Mouse (Mus musculus) intestine, embryonic 14.5 days (tissue): ENCODE data around the gene Gria3. TPM values are rescaled to one million over a fixed set of nuclear protein-coding genes. Genes with fewer than 3 reads are reported as not detected.

ENCODE experiments used
- ATAC-seq: fragments of 200-750 bp; cut with Nextera tagmentation; replicated peaks from 2 replicates; pipeline ENCODE4 v1.8.0; 2017; ENCODE audit warnings: low read depth, moderate number of reproducible peaks, moderate TSS enrichment, moderate library complexity; ENCODE audit not compliant: low FRiP score, low TSS enrichment
- DNase-seq: peaks from one replicate; pipeline ENCODE4 v3.0.0-alpha.2; 2018; ENCODE audit warnings: low spot score
- H3K27ac ChIP-seq: fragments of 300-500 bp; sonication (generic); 2 replicates; pipeline ENCODE4 v1.5.1; 2014; ENCODE audit warnings: low read depth, mild to moderate bottlenecking, control low read depth
- H3K27me3 ChIP-seq: fragments of 300-500 bp; sonication (generic); replicated peaks from 2 replicates; pipeline ENCODE4 v1.6.1; 2014; ENCODE audit warnings: low read length, control low read depth; ENCODE audit not compliant: control insufficient read depth, insufficient read depth
- H3K36me3 ChIP-seq: fragments of 300-500 bp; sonication (generic); 2 replicates; pipeline ENCODE4 v1.6.1; 2014; ENCODE audit warnings: low read length, control low read depth; ENCODE audit not compliant: control insufficient read depth, insufficient read depth
- H3K4me1 ChIP-seq: fragments of 300-500 bp; sonication (generic); replicated peaks from 2 replicates; pipeline ENCODE4 v1.6.1; 2014; ENCODE audit warnings: low read length, control low read depth, mixed read lengths; ENCODE audit not compliant: control insufficient read depth, insufficient read depth
- H3K4me2 ChIP-seq: fragments of 300-500 bp; sonication (generic); 2 replicates; pipeline ENCODE4 v1.6.1; 2014; ENCODE audit warnings: low read length
- H3K4me3 ChIP-seq: fragments of 300-500 bp; sonication (generic); 2 replicates; pipeline ENCODE4 v1.5.1; 2014; ENCODE audit warnings: low read depth, low read length, control low read depth, mixed read lengths
- H3K9ac ChIP-seq: fragments of 300-500 bp; sonication (generic); 2 replicates; pipeline ENCODE4 v1.6.1; 2014; ENCODE audit warnings: mild to moderate bottlenecking, low read length
- H3K9me3 ChIP-seq: fragments of 300-500 bp; sonication (generic); 2 replicates; pipeline ENCODE4 v1.6.1; 2016; ENCODE audit warnings: low read length, control low read depth; ENCODE audit not compliant: control insufficient read depth
- WGBS: fragments of 180-500 bp; shearing (Covaris S2); extraction: QIAGEN DNeasy Blood & Tissue Kit; methylation state at CpG from one replicate; pipeline ENCODE4 v1.1.7; 2014; 5-methylcytosine and 5-hydroxymethylcytosine counted together
- polyA plus RNA-seq: library from polyadenylated mRNA; unstranded; fragments of >200 nt; fragmentation: Nextera tagmentation; extraction: Ambion mirVana; gene quantifications from 2 replicates; pipeline ENCODE4 v1.2.1, GENCODE M21; 2014

The Gria3 gene
- polyA plus RNA-seq, 1 experiment from 2014 or later = 7.6 TPM

- no peak overlapping the region for H3K27ac ChIP-seq
- no peaks in the 10 kb centered on the region for H3K9me3 ChIP-seq
- no peaks in the 10 kb centered on the region for H3K27me3 ChIP-seq
- 86% methylated on average over 1 of the region's 1 CpGs for WGBS
- H3K9ac ChIP-seq = no peak overlapping the region
- no peak overlapping the region for H3K4me3 ChIP-seq
- ATAC-seq (no peak), DNase-seq (no peak)
- H3K36me3 ChIP-seq = no peaks in the 10 kb centered on the region
- no peak overlapping the region for H3K4me2 ChIP-seq
- H3K4me1 ChIP-seq = no peaks in the 10 kb centered on the region
These were observed 206.5 kb downstream of the Gria3 start for GRCm38 (mm10) chrX:41607181-41607580.

DNA sequence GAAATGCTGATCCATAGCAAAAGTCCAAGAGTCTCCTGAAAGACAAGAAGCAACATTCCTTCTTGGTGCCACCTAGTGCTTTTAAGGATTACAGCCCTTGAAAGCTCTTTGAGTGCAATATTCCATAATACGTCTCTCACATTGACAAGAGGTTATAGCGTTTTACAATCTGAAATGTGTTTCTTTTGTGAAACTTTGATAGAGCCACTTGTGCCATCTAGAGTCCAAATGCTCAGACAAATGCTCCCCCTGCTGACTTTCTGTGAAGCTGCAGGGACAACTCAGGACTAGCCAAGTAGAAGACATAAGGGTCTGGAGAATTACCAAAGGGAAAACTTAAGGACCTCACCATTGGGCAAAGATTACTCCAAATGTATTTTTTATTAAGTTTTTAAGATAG, 214.3 kb downstream of the Gria3 start:
- H3K4me1 ChIP-seq = no peaks in the 10 kb centered on the region
- H3K4me2 ChIP-seq = no peak overlapping the region
- H3K27ac ChIP-seq = no peak overlapping the region
- DNase-seq (no peak), ATAC-seq (no peak)
- 41% methylated on average over 2 of the region's 2 CpGs for WGBS
- H3K9me3 ChIP-seq = no peaks in the 10 kb centered on the region
- no peak overlapping the region for H3K9ac ChIP-seq
- no peaks in the 10 kb centered on the region for H3K36me3 ChIP-seq
- no peaks in the 10 kb centered on the region for H3K27me3 ChIP-seq
- no peak overlapping the region for H3K4me3 ChIP-seq

GRCm38 (mm10) chrX:41616928-41617327, 216.3 kb downstream of the Gria3 start:
- no peak for DNase-seq
- no peak overlapping the region for H3K27ac ChIP-seq
- H3K9ac ChIP-seq = no peak overlapping the region
- H3K4me1 ChIP-seq = no peaks in the 10 kb centered on the region
- no peak for ATAC-seq
- no peaks in the 10 kb centered on the region for H3K9me3 ChIP-seq
- WGBS = 89% methylated on average over 1 of the region's 1 CpGs
- H3K36me3 ChIP-seq = no peaks in the 10 kb centered on the region
- H3K27me3 ChIP-seq = no peaks in the 10 kb centered on the region
- no peak overlapping the region for H3K4me2 ChIP-seq
- H3K4me3 ChIP-seq = no peak overlapping the region

GRCm38 (mm10) chrX:41618396-41618795, 217.7 kb downstream of the Gria3 start:
- Histone ChIP-seq H3K9ac (no peak overlapping the region), H3K4me1 (no peaks in the 10 kb centered on the region), H3K36me3 (no peaks in the 10 kb centered on the region), H3K27ac (no peak overlapping the region), H3K4me3 (no peak overlapping the region), H3K27me3 (no peaks in the 10 kb centered on the region), H3K9me3 (no peaks in the 10 kb centered on the region), H3K4me2 (no peak overlapping the region)
- 79% methylated on average over 2 of the region's 2 CpGs for WGBS
- ATAC-seq (no peak), DNase-seq (no peak)

DNA sequence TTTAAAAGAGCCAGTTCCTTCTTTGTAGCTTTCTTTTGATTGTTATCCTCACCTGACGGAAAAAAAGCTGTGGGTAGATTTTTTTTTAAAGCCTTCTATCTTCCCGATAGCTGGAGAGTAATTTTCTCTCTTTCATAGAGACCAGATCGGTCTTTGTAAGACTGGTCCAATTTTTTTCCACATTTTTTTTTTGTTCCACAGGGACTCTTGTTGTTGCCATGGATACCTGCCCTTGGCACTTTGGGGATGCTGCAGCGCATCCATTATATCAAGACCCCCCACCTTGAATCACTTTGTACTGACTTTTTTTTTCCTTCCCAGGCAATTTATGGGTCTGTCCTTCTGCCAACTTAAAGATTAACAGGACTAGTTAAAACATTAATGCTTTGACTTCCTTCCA, 232.9 kb downstream of the Gria3 start:
- ATAC-seq = no peak
- Histone ChIP-seq H3K36me3 (no peaks in the 10 kb centered on the region), H3K4me2 (no peak overlapping the region), H3K27me3 (no peaks in the 10 kb centered on the region), H3K4me1 (no peaks in the 10 kb centered on the region), H3K4me3 (no peak overlapping the region), H3K9ac (no peak overlapping the region), H3K9me3 (no peaks in the 10 kb centered on the region), H3K27ac (no peak overlapping the region)
- DNase-seq = no peak
- 73% methylated on average over 4 of the region's 4 CpGs for WGBS

DNA sequence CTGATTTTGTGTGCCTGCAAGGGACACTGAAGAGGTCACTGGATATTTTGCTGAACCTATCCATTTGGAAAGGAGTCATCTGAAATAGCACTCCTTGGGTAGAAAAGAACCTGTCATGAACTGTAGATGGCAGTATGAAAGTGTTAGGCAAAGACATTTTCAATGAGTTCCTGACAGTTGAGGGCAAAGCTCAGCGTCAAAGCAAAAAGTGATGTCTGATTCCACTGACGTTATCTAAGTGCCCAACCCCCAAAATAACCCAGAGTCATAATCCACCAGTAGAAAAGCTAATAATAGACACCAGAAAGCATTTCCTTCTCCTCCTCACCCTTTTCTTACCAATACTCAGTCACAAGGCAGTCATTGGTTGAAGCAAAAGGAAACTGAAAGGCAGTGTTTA, 244.3 kb downstream of the Gria3 start:
- Histone ChIP-seq H3K36me3 (no peaks in the 10 kb centered on the region), H3K4me1 (no peaks in the 10 kb centered on the region), H3K4me2 (no peak overlapping the region), H3K4me3 (no peak overlapping the region), H3K27me3 (no peaks in the 10 kb centered on the region), H3K9ac (no peak overlapping the region), H3K9me3 (no peaks in the 10 kb centered on the region), H3K27ac (no peak overlapping the region)
- DNase-seq (no peak), ATAC-seq (no peak)
- 37% methylated on average over 2 of the region's 2 CpGs for WGBS

- 83% methylated on average over 4 of the region's 4 CpGs for WGBS
- Histone ChIP-seq H3K4me2 (no peak overlapping the region), H3K36me3 (no peaks in the 10 kb centered on the region), H3K9me3 (no peaks in the 10 kb centered on the region), H3K4me3 (no peak overlapping the region), H3K27ac (no peak overlapping the region), H3K27me3 (no peaks in the 10 kb centered on the region), H3K9ac (no peak overlapping the region), H3K4me1 (no peaks in the 10 kb centered on the region)
- ATAC-seq = no peak
- no peak for DNase-seq
These were observed 257.1 kb downstream of the Gria3 start for GRCm38 (mm10) chrX:41657791-41658190.

DNA sequence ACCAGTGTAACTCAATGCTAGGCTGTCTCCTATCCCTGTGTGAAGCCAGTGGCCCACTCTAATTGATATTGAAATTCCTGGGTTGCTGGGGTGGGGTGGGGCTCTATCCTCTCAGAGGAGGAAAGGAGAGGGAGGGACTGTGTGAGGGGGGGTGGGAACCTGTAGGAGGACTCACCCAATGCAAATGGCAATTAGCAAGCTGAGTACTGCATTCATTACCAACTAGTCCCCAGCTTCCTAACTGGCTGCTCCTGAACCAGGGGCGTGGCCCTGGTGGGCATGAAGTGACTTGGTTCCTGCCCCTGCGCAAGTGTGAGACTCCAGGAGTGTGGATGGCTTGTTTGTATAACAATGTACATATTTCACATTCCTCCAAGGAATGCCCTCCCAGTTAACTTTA, 288.2 kb downstream of the Gria3 start:
- Histone ChIP-seq H3K9me3 (no peaks in the 10 kb centered on the region), H3K4me3 (no peak overlapping the region), H3K4me2 (no peak overlapping the region), H3K27ac (no peak overlapping the region), H3K36me3 (no peaks in the 10 kb centered on the region), H3K9ac (no peak overlapping the region), H3K27me3 (no peaks in the 10 kb centered on the region), H3K4me1 (no peaks in the 10 kb centered on the region)
- DNase-seq (no peak), ATAC-seq (no peak)
- WGBS = 50% methylated on average over 2 of the region's 2 CpGs

- DNase-seq (no peak), ATAC-seq (peak; percentile 68; the same call in 1 of the 2 replicates)
- H3K27ac ChIP-seq = no peak overlapping the region
- H3K4me3 ChIP-seq = no peak overlapping the region
- H3K9me3 ChIP-seq = no peaks in the 10 kb centered on the region
- H3K27me3 ChIP-seq = no peaks in the 10 kb centered on the region
- H3K36me3 ChIP-seq = no peaks in the 10 kb centered on the region
- H3K4me2 ChIP-seq = no peak overlapping the region
- 14% methylated on average over 1 of the region's 1 CpGs for WGBS
- H3K4me1 ChIP-seq = no peaks in the 10 kb centered on the region
- no peak overlapping the region for H3K9ac ChIP-seq
These were observed 291.4 kb downstream of the Gria3 start for GRCm38 (mm10) chrX:41692076-41692475.
